Mouse (Mus musculus) urinary bladder, adult 2 months (tissue): ENCODE measurements around the gene Slc4a5. TPM values are rescaled to one million over a fixed set of nuclear protein-coding genes. Genes with fewer than 3 reads are reported as not detected.

Experiments
- DNase-seq: peaks from one replicate; pipeline ENCODE4 v3.0.0; 2022; ENCODE audit warnings: low spot score
- polyA plus RNA-seq: library from polyadenylated mRNA; depleted of rRNA; stranded (reverse); fragments of >200 nt; gene quantifications from 2 replicates; pipeline ENCODE4 v1.2.3, GENCODE M21; 2012; rRNA removed

Gene Slc4a5
- polyA plus RNA-seq: 0.06 TPM in 1 of 2 replicates, not detected in the other

GRCm38 (mm10) chr6:83219814-83220213 lies at the start of gene Slc4a5:
Gene Slc4a5, plus strand, starts transcription at chr6:83219828.
- no peak for DNase-seq

- no peak for DNase-seq
Measured at GRCm38 (mm10) chr6:83169872-83170271, 49.8 kb upstream of the Slc4a5 start.

GRCm38 (mm10) chr6:83171063-83171462 lies 48.6 kb upstream of the Slc4a5 start:
- DNase-seq: no peak

- DNase-seq: no peak
Measured at GRCm38 (mm10) chr6:83172240-83172920, 47.2 kb upstream of the Slc4a5 start.

GRCm38 (mm10) chr6:83175996-83176395 lies 43.6 kb upstream of the Slc4a5 start:
- no peak for DNase-seq

GRCm38 (mm10) chr6:83179390-83180117 lies 40.1 kb upstream of the Slc4a5 start:
- DNase-seq: no peak

GRCm38 (mm10) chr6:83180605-83181004 lies 39.0 kb upstream of the Slc4a5 start:
- DNase-seq: no peak

GRCm38 (mm10) chr6:83184858-83185435 lies 34.7 kb upstream of the Slc4a5 start:
- no peak for DNase-seq

- no peak for DNase-seq
Measured at GRCm38 (mm10) chr6:83185895-83186861, 33.5 kb upstream of the Slc4a5 start.

GRCm38 (mm10) chr6:83186946-83187345 lies 32.7 kb upstream of the Slc4a5 start:
- no peak for DNase-seq

GRCm38 (mm10) chr6:83193571-83193970 lies 26.1 kb upstream of the Slc4a5 start:
- DNase-seq: no peak

- no peak for DNase-seq
Measured at GRCm38 (mm10) chr6:83197345-83198004, 22.2 kb upstream of the Slc4a5 start.

- DNase-seq: no peak
Measured at GRCm38 (mm10) chr6:83203320-83203719, 16.3 kb upstream of the Slc4a5 start.

GRCm38 (mm10) chr6:83205851-83206250 lies 13.8 kb upstream of the Slc4a5 start:
- no peak for DNase-seq

- DNase-seq: no peak
Measured at GRCm38 (mm10) chr6:83206321-83206720, 13.3 kb upstream of the Slc4a5 start.

GRCm38 (mm10) chr6:83207361-83208049 lies 12.1 kb upstream of the Slc4a5 start:
- no peak for DNase-seq

GRCm38 (mm10) chr6:83208050-83208400 lies 11.6 kb upstream of the Slc4a5 start:
- no peak for DNase-seq

- no peak for DNase-seq
Measured at GRCm38 (mm10) chr6:83210495-83210894, 9.1 kb upstream of the Slc4a5 start.

- DNase-seq: no peak
Measured at GRCm38 (mm10) chr6:83211526-83211925, 8.1 kb upstream of the Slc4a5 start.

GRCm38 (mm10) chr6:83215002-83215666 lies 4.5 kb upstream of the Slc4a5 start:
- DNase-seq: no peak
